Mouse (Mus musculus) brain, embryonic 14.5 days (tissue): ENCODE results near the gene Artn.

Experiments used
- CTCF ChIP-seq: fragments of 200-500 bp; IDR thresholded peaks from 2 replicates; pipeline ENCODE4 v1.5.1; 2012; ENCODE audit warnings: inconsistent platforms, mild to moderate bottlenecking, moderate library complexity, borderline replicate concordance; ENCODE audit not compliant: insufficient read depth, insufficient read length; ENCODE audit errors: extremely low read depth
- POLR2A ChIP-seq: fragments of 200-500 bp; IDR thresholded peaks from 2 replicates; pipeline ENCODE4 v1.6.1; 2012; ENCODE audit warnings: mild to moderate bottlenecking, inconsistent platforms, borderline replicate concordance; ENCODE audit not compliant: poor library complexity, insufficient read depth, insufficient read length, severe bottlenecking; ENCODE audit errors: extremely low read depth

DNA sequence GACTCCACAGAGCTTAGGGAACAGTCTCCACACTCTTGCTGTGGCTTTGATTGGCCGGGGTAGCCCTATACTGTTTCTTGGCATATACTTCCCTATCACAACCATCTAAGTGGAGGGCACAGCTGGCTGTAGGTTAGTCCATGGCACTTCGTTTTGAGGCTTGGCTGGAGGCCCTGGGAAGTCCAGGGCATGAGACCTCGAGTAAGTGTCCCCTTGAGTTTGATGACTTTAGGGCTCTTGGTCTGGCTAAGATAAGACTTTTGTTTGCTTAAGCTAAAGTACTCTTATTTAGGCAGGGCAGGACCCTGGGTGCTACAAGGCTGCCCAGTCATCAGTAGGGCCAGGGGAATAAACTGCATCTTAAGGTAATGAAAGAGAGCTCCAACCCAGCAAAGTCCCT, 31.5 kb downstream of the Artn start:
- TF ChIP-seq POLR2A (no peak), CTCF (no peak)
